Mouse (Mus musculus) G1E (cell line): Measurements from ENCODE around the gene Myo16. TPM values are rescaled to one million over a fixed set of nuclear protein-coding genes. Genes with fewer than 3 reads are reported as not detected.

Experiments
- ATAC-seq: 2 replicates; pipeline ENCODE4 v1.8.0; 2016; ENCODE audit warnings: mild to moderate bottlenecking; ENCODE audit not compliant: insufficient number of reproducible peaks, poor library complexity, low FRiP score, severe bottlenecking; ENCODE audit errors: extremely low read depth
- DNase-seq: peaks from one replicate; pipeline ENCODE4 v3.0.0; 2012; ENCODE audit warnings: low spot score
- H3K27me3 ChIP-seq: 2 replicates; pipeline ENCODE4 v1.6.1; 2012; ENCODE audit warnings: mild to moderate bottlenecking, low read length, inconsistent platforms; ENCODE audit not compliant: insufficient read depth
- H3K36me3 ChIP-seq: replicated peaks from 2 replicates; pipeline ENCODE3; 2012; ENCODE audit warnings: mild to moderate bottlenecking, inconsistent platforms
- H3K4me1 ChIP-seq: 2 replicates; pipeline ENCODE4 v1.6.1; 2012; ENCODE audit warnings: low read depth, low read length, inconsistent platforms, mixed read lengths; ENCODE audit not compliant: insufficient read depth
- H3K4me3 ChIP-seq: 2 replicates; pipeline ENCODE4 v1.5.1; 2012; ENCODE audit warnings: low read depth, mild to moderate bottlenecking, inconsistent platforms, low read length, moderate library complexity, mixed read lengths
- H3K9me3 ChIP-seq: replicated peaks from 2 replicates; pipeline ENCODE4 v1.6.1; 2012; ENCODE audit warnings: inconsistent platforms
- CTCF ChIP-seq: IDR thresholded peaks from 2 replicates; pipeline ENCODE4 v1.5.1; 2012; ENCODE audit warnings: low read depth, low read length, inconsistent platforms, mixed read lengths
- GATA1 ChIP-seq: IDR thresholded peaks from 2 replicates; pipeline ENCODE4 v1.6.1; 2012; ENCODE audit warnings: borderline replicate concordance, low read length, inconsistent platforms, mixed read lengths
- GATA2 ChIP-seq: IDR thresholded peaks from 2 replicates; pipeline ENCODE4 v1.6.1; 2012; ENCODE audit warnings: low read depth, low read length, inconsistent platforms, borderline replicate concordance
- POLR2AphosphoS5 ChIP-seq: IDR thresholded peaks from 2 replicates; pipeline ENCODE4 v1.6.1; 2012; ENCODE audit warnings: low read depth, low read length, inconsistent platforms; ENCODE audit not compliant: insufficient replicate concordance
- TAL1 ChIP-seq: conservative IDR thresholded peaks from 2 replicates; pipeline ENCODE4 v1.6.1; 2012; ENCODE audit warnings: low read depth, low read length, inconsistent platforms, mixed read lengths
- polyA plus RNA-seq: library from polyadenylated mRNA; stranded (reverse); fragments of >175 nt; gene quantifications from 2 replicates; pipeline ENCODE4 v1.2.3, GENCODE M21; 2012
- total RNA-seq, 2 experiments: library from RNA; stranded (forward) in 1 of 2; stranded (reverse) in 1 of 2; fragments of 200-1000 nt in 1 of 2; fragments of >200 nt in 1 of 2; fragmentation: Nextera tagmentation in 1 of 2; gene quantifications; 2 replicates each; pipeline ENCODE4 v1.2.3; 2014 to 2017

Gene Myo16
- total and polyA plus RNA-seq, 3 experiments: 0.27 to 0.90 (median 0.38) TPM

DNA sequence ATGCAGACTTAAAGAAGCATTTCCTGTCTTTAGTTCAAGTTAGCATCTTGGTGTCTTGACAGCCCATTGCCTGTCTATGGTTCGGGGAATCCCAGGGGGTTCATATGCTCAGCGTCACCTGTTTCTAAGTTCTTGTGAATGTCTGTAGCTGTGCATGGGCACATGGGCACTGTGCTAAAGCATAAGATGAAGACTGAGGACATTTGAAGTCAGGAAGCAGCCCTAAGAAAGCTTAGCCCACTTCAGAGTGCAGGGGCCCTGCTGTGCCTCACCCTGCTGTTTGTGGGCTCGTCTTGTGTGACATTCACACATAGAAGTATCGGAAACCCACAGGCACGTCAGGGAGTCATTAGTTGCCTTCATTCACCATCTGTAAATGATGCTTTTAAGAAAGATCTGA is 308.6 kb downstream of the Myo16 start:
- Histone ChIP-seq H3K4me3 (no peak overlapping the region), H3K36me3 (no peaks in the 10 kb centered on the region), H3K4me1 (no peaks in the 10 kb centered on the region), H3K27me3 (peaks cover 7% of the 10 kb centered on the region), H3K9me3 (no peaks in the 10 kb centered on the region)
- ATAC-seq (no peak), DNase-seq (no peak)
- TF ChIP-seq GATA1 (no peak), TAL1 (no peak), GATA2 (no peak), CTCF (no peak), POLR2AphosphoS5 (no peak)

DNA sequence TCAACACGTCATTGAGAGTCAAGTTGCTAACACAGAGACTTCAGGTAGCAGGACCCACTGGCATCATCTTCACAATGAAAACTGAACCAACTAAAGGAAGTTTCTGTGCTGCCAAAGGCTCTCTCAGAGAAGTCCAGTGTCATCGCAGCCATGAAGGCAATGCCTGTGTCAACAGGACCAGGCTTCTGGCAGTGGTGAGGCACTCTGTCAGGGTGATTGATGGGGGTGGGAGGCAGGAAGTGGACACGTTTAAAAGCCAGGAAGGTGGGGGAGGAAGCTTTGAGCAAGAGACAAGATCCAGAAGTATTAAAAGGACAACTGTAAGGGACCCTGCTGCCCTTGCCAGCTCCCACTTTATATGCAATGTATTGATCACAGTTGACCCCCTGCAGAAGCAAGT is 314.8 kb downstream of the Myo16 start:
- H3K27me3 ChIP-seq: peaks cover 13% of the 10 kb centered on the region
- H3K4me1 ChIP-seq: no peaks in the 10 kb centered on the region
- no peak overlapping the region for H3K4me3 ChIP-seq
- no peaks in the 10 kb centered on the region for H3K36me3 ChIP-seq
- H3K9me3 ChIP-seq: no peaks in the 10 kb centered on the region
- DNase-seq: no peak
- TF ChIP-seq GATA2 (no peak), POLR2AphosphoS5 (no peak), CTCF (no peak)
- no peak for ATAC-seq

DNA sequence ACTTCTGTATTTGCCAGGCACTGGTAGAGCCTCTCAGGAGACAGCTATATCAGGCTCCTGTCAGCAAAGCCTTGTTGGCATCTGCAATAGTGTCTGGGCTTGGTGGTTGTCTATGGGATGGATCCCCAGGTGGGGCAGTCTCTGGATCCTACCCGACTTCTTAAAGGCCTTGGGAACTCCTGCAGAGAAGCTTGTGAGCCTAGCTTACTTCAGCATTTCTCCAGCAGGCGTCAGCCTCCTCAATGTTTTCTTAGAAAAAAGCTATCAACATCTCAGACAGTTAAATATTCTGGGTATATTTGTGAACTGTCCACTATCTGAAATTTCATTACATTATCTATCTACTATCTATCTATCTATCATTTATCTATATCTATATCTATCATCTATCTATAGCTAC is 315.9 kb downstream of the Myo16 start:
- no peak overlapping the region for H3K4me3 ChIP-seq
- H3K36me3 ChIP-seq: no peaks in the 10 kb centered on the region

DNA sequence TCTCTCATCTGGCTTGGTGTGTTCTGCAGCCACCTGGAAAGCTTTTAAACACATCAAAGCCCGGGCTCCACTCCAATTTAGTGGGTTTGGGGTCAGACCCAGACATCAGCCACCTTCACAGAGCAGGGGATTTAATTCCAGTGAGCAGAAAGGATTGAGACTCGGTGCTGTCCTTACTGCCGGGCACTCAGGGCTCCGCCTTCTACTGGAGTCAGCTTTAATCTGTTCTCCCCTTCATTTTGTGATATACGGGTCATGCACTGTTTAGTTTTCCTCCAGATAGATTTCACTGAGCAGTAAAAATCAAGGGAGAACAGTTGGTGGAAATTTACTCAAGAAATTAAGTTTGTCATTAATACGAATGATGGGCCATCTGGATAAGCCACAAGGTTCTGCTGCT is 316.6 kb downstream of the Myo16 start:
- DNase-seq: no peak
- TF ChIP-seq GATA1 (no peak), GATA2 (no peak), TAL1 (no peak), POLR2AphosphoS5 (no peak), CTCF (no peak)
- Histone ChIP-seq H3K4me3 (no peak overlapping the region), H3K4me1 (no peaks in the 10 kb centered on the region), H3K27me3 (peaks cover 16% of the 10 kb centered on the region), H3K36me3 (no peaks in the 10 kb centered on the region), H3K9me3 (no peaks in the 10 kb centered on the region)
- no peak for ATAC-seq

More for the DNA sequence above, 315.9 kb downstream of the Myo16 start:
- no peak for DNase-seq
- Histone ChIP-seq H3K4me1 (no peaks in the 10 kb centered on the region), H3K27me3 (peaks cover 16% of the 10 kb centered on the region), H3K9me3 (no peaks in the 10 kb centered on the region)
- TF ChIP-seq TAL1 (no peak), CTCF (no peak), GATA1 (no peak), POLR2AphosphoS5 (no peak), GATA2 (no peak)
- no peak for ATAC-seq

DNA sequence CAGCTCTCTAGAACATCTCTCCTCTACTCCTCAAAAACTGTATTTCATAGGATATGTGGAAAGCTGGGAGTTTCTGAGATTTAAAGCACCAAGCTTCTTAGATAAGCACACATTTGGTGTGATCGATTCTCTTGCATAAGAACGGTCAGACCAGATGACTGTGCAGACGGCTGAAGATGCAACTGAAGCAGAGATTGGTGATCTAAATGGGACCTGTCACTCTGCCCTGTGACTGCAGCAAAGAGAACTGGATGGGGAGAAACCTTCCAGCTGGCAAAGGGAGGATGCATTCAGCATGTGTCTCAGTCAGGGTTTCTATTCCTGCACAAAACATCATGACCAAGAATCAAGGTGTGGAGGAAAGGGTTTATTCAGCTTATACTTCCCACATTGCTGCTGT is 318.7 kb downstream of the Myo16 start:
- no peaks in the 10 kb centered on the region for H3K9me3 ChIP-seq
- peaks cover 15% of the 10 kb centered on the region for H3K27me3 ChIP-seq
- DNase-seq: no peak
- no peak overlapping the region for H3K4me3 ChIP-seq
- TF ChIP-seq GATA2 (no peak), GATA1 (no peak), TAL1 (no peak), POLR2AphosphoS5 (no peak), CTCF (no peak)
- no peaks in the 10 kb centered on the region for H3K4me1 ChIP-seq
- no peaks in the 10 kb centered on the region for H3K36me3 ChIP-seq
- ATAC-seq: no peak

DNA sequence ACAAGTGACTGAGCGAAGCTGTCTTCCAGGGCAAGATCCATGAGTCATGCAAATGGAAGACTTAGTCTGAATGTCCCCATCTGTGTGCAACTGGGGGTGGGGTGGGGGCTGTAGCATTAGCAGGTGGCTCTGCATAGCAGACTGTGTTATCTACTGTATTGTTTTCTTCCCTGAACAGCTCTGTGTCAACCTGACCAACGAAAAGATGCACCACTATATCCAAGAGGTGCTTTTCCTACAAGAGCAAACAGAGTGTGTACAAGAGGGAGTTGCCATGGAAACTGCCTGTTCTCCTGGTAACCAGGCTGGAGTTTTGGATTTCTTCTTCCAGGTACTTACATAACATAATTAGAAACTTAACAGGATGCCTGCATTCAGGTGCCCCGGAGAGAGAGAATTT is 320.7 kb downstream of the Myo16 start:
- DNase-seq (no peak), ATAC-seq (no peak)
- Histone ChIP-seq H3K36me3 (no peaks in the 10 kb centered on the region), H3K4me1 (no peaks in the 10 kb centered on the region), H3K4me3 (no peak overlapping the region), H3K9me3 (no peaks in the 10 kb centered on the region), H3K27me3 (peaks cover 15% of the 10 kb centered on the region)
- TF ChIP-seq TAL1: no peak
- no peak for TF ChIP-seq POLR2AphosphoS5
- no peak for TF ChIP-seq GATA1
- no peak for TF ChIP-seq CTCF
- TF ChIP-seq GATA2: no peak
